Mouse (Mus musculus): ENCODE results near the gene Glis1.

DNA sequence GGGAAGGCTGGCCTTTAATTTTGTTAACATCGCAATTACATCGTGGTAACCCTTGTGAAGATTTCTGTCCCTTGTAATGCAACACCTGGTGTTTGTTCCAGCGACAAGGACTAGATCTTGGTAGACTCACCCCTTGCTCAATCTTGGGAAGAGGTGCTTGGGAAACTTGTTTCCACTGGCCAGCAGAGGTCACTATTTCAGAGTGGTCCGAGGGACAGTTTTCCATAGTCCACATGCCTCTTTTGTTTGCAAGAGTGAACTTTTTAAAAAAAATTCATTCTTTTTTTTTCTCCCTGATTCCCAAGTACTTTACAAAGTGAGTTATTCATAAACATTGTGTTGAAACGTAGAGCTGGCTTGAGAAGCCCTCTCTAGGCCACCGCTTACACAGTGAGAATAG, 12.2 kb upstream of the Glis1 start:
- TF ChIP-seq CTCF (IDR thresholded peaks at IDR 0.05; ENCODE audit: control insufficient read depth, insufficient read depth, insufficient read length), result peak; percentile 21
- no peak for TF ChIP-seq MAX (IDR thresholded peaks at IDR 0.05)
- no peak for TF ChIP-seq USF1 (IDR thresholded peaks at IDR 0.05; ENCODE audit: low read depth)
